Mouse (Mus musculus): Measurements from ENCODE around the gene Cmip. TPM values are rescaled to one million over a fixed set of nuclear protein-coding genes. Genes with fewer than 3 reads are reported as not detected.

Cmip gene
- total RNA-seq, 2 experiments from 2014 or later, result 49.3 to 50.3 TPM

Other genes starting within 250 kb of the Cmip start
- gene Pkd1l2, start 174.6 kb upstream of the Cmip start, total RNA-seq (2015; ENCODE audit: low replicate concordance), result 1.1 TPM in 1 of 2 replicates, not detected in the other
- not detected in 2 replicates for gene Pkd1l2, start 174.6 kb upstream of the Cmip start, total RNA-seq (2017; ENCODE audit: low replicate concordance)
- 1.8 TPM in 1 of 2 replicates, not detected in the other for gene Bco1, start 161.2 kb upstream of the Cmip start, total RNA-seq (2015; ENCODE audit: low replicate concordance)
- gene Bco1, start 161.2 kb upstream of the Cmip start, total RNA-seq (2017; ENCODE audit: low replicate concordance), result not detected in 2 replicates
- gene Gan, start 98.9 kb upstream of the Cmip start, total RNA-seq (2015; ENCODE audit: low replicate concordance), result 12.3 and 15.1 TPM in 2 replicates
- 12.4 and 13.6 TPM in 2 replicates for gene Gan, start 98.9 kb upstream of the Cmip start, total RNA-seq (2017; ENCODE audit: low replicate concordance)
- gene Plcg2, start 241.2 kb downstream of the Cmip start, total RNA-seq (2015; ENCODE audit: low replicate concordance), result 5.4 and 16.8 TPM in 2 replicates
- 8.5 and 13.3 TPM in 2 replicates for gene Plcg2, start 241.2 kb downstream of the Cmip start, total RNA-seq (2017; ENCODE audit: low replicate concordance)

Data from erythroid progenitor cell, adult 5-6 weeks (primary cell).